Mouse (Mus musculus) right cerebral cortex, adult 2 months (tissue): ENCODE data around the gene Als2cl.

Experiments
- DNase-seq, 2 experiments: peaks; one replicate each; pipeline ENCODE4 v3.0.0; 2021 to 2022; ENCODE audit warnings: low spot score in 2 of 2

The Als2cl gene

GRCm38 (mm10) chr9:110914631-110915236 lies 35.1 kb downstream of the Als2cl start:
- no peak for DNase-seq

DNA sequence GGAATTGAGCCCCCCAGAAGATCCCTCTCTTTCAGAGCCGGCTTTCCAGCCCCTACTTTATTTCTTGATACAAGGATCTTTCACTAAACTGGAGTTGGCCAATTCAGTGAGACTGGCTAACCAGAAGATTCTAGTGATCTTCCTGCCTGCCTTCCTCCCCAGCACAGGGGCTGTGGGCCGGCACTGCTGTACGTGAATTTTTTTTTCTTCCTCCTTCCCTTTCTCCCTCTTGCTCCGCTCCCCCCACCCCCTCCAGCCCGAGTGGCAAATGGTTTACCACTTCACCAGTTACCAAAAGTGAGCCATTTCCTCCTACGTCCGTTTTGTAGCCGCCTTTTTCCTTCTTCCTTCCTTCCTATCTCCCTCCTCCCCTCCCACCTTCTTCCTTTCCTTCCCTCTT lies 35.8 kb downstream of the Als2cl start:
- DNase-seq = no peak

DNA sequence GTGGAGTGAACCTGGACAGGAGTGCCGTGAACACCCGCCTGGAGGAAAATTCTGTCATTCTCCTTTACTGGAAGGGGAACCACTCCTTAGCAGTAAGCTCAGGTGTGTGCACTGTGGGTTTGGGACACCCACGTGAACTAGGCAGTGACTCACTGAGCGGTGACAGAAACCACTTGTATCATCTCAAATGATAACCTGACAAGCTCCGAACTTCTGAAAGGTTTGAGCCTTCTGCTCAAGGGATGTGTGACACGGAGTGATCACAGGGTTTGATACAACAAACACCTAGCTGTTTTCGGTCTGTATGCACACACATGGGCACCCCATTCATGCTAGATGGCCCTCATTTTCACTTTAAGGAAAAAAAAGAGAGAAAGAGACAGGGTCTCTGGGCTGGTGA lies 37.1 kb downstream of the Als2cl start, which contains the start of gene Fam240a:
Fam240a (minus strand) TSS at position 76 of the 400 bp plus-strand sequence.
- DNase-seq = no peak

GRCm38 (mm10) chr9:110920665-110921419 lies 41.2 kb downstream of the Als2cl start:
- no peak for DNase-seq

DNA sequence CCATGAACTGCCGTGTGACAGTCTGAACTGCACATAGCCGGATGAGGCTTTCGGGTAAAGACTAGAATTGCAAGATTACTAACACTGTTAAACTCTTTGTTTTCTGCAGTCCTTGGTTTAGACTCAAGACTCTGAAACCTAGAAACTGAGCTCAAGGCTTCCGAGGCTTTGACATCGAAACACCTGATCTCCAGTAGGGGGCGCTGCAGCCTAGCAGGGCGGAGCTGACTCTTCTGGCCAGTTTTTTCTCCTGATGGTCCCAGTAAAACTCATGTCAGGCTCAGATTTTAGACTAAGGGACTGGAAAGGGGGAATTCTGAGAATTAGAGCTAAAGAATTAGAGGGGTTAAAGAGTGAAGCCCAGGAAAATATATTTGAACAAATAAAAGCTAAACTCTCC lies 43.1 kb downstream of the Als2cl start:
- DNase-seq = peak; percentile 68 to 75

- DNase-seq = no peak
These were observed 51.9 kb downstream of the Als2cl start for GRCm38 (mm10) chr9:110931573-110931972.

GRCm38 (mm10) chr9:110933850-110934437 lies 54.3 kb downstream of the Als2cl start:
- peak in 1 of 2 experiments; percentile 33 for DNase-seq

- DNase-seq = no peak
These were observed 56.3 kb downstream of the Als2cl start for GRCm38 (mm10) chr9:110935941-110936340.

- DNase-seq = no peak
These were observed 58.1 kb downstream of the Als2cl start for GRCm38 (mm10) chr9:110937506-110938490.

GRCm38 (mm10) chr9:110944265-110944664 lies 64.6 kb downstream of the Als2cl start:
- DNase-seq = no peak

- DNase-seq = no peak
These were observed 65.7 kb downstream of the Als2cl start for GRCm38 (mm10) chr9:110945343-110945742.

DNA sequence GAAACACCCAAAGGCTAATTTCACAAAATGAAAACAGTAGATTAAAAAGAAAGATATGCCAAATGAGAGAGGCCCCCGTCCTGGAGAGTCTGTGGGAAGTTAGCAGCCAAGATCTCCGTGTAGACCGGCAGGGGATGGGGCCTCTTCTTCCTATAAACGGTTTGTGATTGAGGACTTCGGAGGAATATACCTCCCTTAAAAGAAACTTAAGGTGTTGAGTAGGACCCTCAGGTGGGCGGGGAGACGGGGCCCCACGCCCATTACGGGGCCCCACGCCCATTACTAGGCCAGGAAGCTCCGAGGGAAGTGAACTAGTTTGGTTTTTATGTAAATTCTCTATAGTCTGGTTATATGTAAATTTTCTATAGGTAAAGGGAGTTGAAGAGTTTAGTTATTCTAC lies 66.3 kb downstream of the Als2cl start, which contains the start of gene Tdgf1:
Tdgf1 (minus strand) TSS at position 233 of the 400 bp plus-strand sequence.
- DNase-seq = no peak

GRCm38 (mm10) chr9:110946548-110947044 lies 66.9 kb downstream of the Als2cl start:
- DNase-seq = no peak

DNA sequence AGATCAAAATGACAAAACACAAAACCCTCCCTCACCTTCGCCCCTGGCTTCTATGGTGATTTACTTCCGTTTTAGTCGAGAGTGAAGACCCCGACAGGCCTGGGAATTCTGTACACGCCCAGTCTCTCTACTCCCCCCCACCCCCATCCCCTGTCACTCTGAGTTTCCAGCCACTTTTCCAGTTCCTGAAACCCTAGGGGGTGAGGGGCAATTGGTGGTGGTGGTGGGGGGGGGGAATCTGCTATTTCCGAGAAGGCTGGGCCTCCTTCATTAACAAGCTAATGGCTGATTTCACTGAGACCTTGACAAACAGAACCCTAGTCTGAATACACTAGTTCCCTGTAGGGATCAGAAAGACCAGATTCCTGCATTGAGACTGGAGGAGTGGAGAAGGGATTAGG lies 67.6 kb downstream of the Als2cl start:
- no peak for DNase-seq

DNA sequence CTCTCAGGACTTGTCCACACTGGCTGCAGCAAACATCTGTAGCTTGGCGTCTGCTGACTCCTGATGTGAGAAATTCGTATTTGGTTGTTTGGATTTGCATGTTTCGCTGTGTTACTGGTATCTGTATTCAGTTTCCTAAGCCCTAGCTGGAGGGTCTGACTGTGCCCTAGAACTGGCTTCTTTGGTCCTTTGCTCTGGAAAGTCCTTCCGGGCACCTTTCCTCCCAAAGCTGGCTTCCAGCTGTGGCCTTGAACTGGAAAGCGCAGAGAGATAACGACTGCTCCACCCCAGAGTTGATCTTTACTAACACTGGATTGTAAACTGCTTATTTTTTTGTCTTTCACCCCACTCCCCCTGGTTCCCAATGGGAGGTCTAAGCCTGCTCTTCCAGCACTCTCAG lies 68.2 kb downstream of the Als2cl start:
- DNase-seq = no peak

- no peak for DNase-seq
These were observed 69.2 kb downstream of the Als2cl start for GRCm38 (mm10) chr9:110948813-110949310.

DNA sequence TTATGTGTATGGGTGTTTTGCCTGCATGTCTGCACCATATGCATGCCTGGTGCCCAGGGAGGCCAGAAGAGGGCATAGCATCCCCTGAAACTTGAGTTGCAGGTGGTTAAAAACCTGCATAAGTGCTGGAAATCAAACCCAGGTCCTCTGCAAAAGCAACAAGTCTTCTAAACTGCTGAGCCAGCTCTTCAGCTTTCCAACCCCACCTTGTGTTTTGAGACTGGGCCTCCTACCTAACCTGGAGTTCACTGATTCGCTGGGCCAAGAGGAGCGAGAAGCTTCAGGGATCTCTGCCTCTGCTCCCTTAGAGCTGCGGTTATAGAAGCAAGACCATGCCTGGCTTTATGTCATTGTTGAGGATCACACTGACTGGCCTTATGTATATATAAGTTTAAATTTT lies 70.4 kb downstream of the Als2cl start:
- no peak for DNase-seq
